Mouse (Mus musculus) embryonic facial prominence, embryonic 14.5 days (tissue): ENCODE measurements at regions not wholly inside any gene's neighbourhood (a gene's known extent, or its start where the extent isn't known, plus 50 kb on each side); places are given as distances from the start of the nearest gene placed in this dataset.

ENCODE experiments used
- ATAC-seq: fragments of 200-750 bp; cut with Nextera tagmentation; 2 replicates; pipeline ENCODE4 v1.8.0; 2017; ENCODE audit warnings: low read depth, moderate number of reproducible peaks, moderate TSS enrichment
- DNase-seq: peaks from one replicate; pipeline ENCODE4 v3.0.0-alpha.2; 2015; ENCODE audit warnings: low spot score
- H3K27ac ChIP-seq: fragments of 300-500 bp; sonication (generic); replicated peaks from 2 replicates; pipeline ENCODE4 v1.5.1; 2014; ENCODE audit warnings: low read depth, mild to moderate bottlenecking, low read length, moderate library complexity
- H3K27me3 ChIP-seq: fragments of 300-500 bp; sonication (generic); replicated peaks from 2 replicates; pipeline ENCODE4 v1.6.1; 2014; ENCODE audit warnings: low read length; ENCODE audit not compliant: control insufficient read depth, insufficient read depth
- H3K36me3 ChIP-seq: fragments of 300-500 bp; sonication (generic); 2 replicates; pipeline ENCODE4 v1.6.1; 2014; ENCODE audit warnings: low read length, mixed read lengths; ENCODE audit not compliant: control insufficient read depth, insufficient read depth
- H3K4me1 ChIP-seq: fragments of 300-500 bp; sonication (generic); 2 replicates; pipeline ENCODE4 v1.6.1; 2014; ENCODE audit warnings: antibody characterized with exemption, low read length; ENCODE audit not compliant: control insufficient read depth, insufficient read depth
- H3K4me2 ChIP-seq: fragments of 300-500 bp; sonication (generic); 2 replicates; pipeline ENCODE4 v1.6.1; 2014; ENCODE audit warnings: low read depth, mild to moderate bottlenecking, low read length, moderate library complexity, mixed read lengths
- H3K4me3 ChIP-seq: fragments of 300-500 bp; sonication (generic); 2 replicates; pipeline ENCODE4 v1.5.1; 2014; ENCODE audit warnings: low read depth, mild to moderate bottlenecking, low read length
- H3K9ac ChIP-seq: fragments of 300-500 bp; sonication (generic); 2 replicates; pipeline ENCODE4 v1.6.1; 2014; ENCODE audit warnings: low read depth, mild to moderate bottlenecking, low read length, moderate library complexity, mixed read lengths
- H3K9me3 ChIP-seq: fragments of 300-500 bp; sonication (generic); 2 replicates; pipeline ENCODE4 v1.6.1; 2016; ENCODE audit warnings: low read length; ENCODE audit not compliant: control insufficient read depth
- WGBS: fragments of 180-500 bp; shearing (Covaris S2); extraction: QIAGEN DNeasy Blood & Tissue Kit; methylation state at CpG from one replicate; pipeline ENCODE4 v1.1.7; 2014; 5-methylcytosine and 5-hydroxymethylcytosine counted together

DNA sequence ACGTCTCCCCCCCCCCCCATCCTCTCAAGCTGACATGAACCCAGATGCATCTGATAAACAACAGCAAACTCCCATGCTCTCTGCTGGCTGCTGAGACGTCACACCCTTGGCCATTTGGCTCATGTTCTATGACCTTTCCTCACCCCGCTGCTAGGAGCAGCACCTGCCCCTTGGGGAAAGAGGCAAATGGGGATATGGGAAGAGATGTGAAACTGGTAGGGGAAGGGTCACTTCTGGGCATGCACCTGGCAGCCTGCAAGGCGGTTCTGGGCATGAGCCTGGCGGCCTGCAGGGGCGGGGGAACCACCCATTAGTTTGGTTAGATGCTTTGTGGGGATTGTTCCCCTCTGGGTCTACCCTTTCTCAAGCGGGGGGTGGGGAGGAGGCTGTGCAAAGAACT lies 187.9 kb upstream of the Zfp618 start:
- 65% methylated on average over 6 of the region's 7 CpGs for WGBS
- Histone ChIP-seq H3K4me3 (no peak overlapping the region), H3K4me2 (no peak overlapping the region), H3K9me3 (no peaks in the 10 kb centered on the region), H3K27me3 (no peaks in the 10 kb centered on the region; the same call in 1 of the 2 replicates), H3K9ac (no peak overlapping the region), H3K27ac (no peak overlapping the region), H3K36me3 (no peaks in the 10 kb centered on the region), H3K4me1 (peaks cover 5% of the 10 kb centered on the region; the same call in 1 of the 2 replicates)
- DNase-seq (no peak), ATAC-seq (no peak)

DNA sequence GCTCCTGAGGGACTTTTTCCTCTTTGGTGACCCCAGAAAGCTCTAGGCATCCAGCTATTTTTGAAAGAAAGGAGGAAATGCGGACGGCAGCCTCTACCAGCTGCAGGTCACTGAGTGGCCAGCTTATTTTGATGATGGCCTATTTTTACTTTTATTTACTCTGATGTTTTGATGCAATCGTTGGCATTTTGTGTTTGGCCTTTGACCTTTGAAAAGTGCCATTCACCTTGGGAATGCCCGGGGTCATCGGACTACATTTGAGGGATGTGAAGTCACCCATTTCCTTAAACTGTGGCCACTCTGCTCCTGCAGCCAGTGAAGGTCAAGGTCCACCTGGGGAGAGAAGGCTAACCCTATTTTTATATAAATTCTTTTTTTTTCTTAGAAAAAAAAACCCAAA lies 186.8 kb upstream of the Zfp618 start:
- no peak for DNase-seq
- Histone ChIP-seq H3K27ac (no peak overlapping the region), H3K36me3 (no peaks in the 10 kb centered on the region), H3K4me3 (no peak overlapping the region), H3K9ac (no peak overlapping the region), H3K4me1 (peaks cover 5% of the 10 kb centered on the region; the same call in 1 of the 2 replicates), H3K9me3 (no peaks in the 10 kb centered on the region), H3K4me2 (no peak overlapping the region), H3K27me3 (no peaks in the 10 kb centered on the region; the same call in 1 of the 2 replicates)
- no peak for ATAC-seq
- WGBS, result 76% methylated on average over 5 of the region's 5 CpGs

DNA sequence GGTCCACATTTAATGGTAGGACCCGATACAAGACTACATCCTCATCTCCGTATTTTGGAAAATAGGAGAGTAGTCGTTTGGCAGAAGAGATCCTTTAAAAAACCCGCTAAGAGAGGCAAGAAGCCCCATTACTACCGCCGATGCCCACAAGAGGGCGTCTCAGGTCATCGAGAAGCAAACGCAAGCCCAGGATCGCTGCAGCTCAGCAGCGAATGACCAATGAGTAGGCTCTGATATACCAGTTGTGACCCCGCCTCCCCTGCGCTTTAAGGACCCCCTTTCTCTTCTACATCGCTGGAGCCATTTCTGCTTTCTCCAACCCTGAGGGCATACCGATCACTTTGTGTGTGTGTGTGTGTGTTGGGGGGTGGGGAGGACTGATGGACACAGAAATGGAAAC lies 185.0 kb upstream of the Zfp618 start:
- Histone ChIP-seq H3K4me3 (peak overlapping the region; percentile 42), H3K36me3 (no peaks in the 10 kb centered on the region), H3K9ac (peak overlapping the region; percentile 49; the same call in 1 of the 2 replicates), H3K4me2 (peak overlapping the region; percentile 72), H3K4me1 (peaks cover 5% of the 10 kb centered on the region; the same call in 1 of the 2 replicates), H3K9me3 (no peaks in the 10 kb centered on the region), H3K27me3 (no peaks in the 10 kb centered on the region; the same call in 1 of the 2 replicates), H3K27ac (no peak overlapping the region)
- DNase-seq, result peak; percentile 96
- 1% methylated on average over 15 of the region's 15 CpGs for WGBS
- peak; percentile 92 for ATAC-seq

DNA sequence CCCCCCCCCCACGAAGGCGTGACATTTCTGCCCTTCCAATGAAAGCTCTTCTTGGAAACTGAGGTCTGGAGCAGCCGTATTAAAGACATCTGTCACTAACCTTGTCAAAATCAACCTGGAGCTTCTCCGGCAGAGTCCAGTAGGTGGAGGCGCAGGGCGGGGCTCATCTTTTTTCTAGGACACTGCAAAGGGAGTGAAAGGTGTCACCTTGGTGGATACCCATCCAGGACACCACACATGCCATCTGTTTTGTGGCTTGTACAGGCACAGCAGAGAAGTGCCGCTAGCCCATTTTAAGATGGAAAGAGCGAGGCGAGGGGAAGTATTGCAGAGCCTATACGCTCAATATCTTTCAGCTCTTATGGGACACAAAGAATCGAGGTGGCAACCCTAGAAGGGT lies 184.5 kb upstream of the Zfp618 start:
- H3K36me3 ChIP-seq, result no peaks in the 10 kb centered on the region
- H3K9ac ChIP-seq, result peak overlapping the region; percentile 49; the same call in 1 of the 2 replicates
- DNase-seq, result no peak
- peak overlapping the region; percentile 42 for H3K4me3 ChIP-seq
- H3K27ac ChIP-seq, result no peak overlapping the region
- peak; percentile 37; the same call in 1 of the 2 replicates for ATAC-seq
- WGBS, result 46% methylated on average over 10 of the region's 11 CpGs
- H3K9me3 ChIP-seq, result no peaks in the 10 kb centered on the region
- no peaks in the 10 kb centered on the region; the same call in 1 of the 2 replicates for H3K27me3 ChIP-seq
- H3K4me2 ChIP-seq, result peak overlapping the region; percentile 72
- peaks cover 5% of the 10 kb centered on the region; the same call in 1 of the 2 replicates for H3K4me1 ChIP-seq

DNA sequence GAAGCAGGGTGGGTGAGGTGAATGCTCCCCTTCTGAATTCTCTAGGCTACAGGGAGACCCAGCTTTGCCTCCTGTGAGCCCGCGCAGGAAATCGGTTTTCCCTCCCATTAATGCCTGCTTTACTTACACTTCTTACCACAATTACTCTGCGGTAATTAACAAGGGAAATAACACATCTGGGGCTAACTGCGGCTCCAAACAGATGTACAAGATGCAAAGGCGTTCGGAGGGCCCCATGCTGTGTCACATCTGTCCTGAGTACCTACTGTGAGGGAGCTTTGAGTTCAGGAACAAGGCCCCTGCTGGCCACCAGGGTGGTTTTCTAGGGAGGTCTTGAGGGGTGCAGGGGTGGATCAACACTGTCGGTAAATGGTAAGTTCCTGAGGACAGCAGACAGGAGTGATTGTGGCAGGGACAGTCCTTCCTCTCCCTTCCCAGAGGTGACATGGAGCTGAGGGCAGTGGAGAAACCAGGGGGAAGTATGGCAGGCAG lies 184.0 kb upstream of the Zfp618 start:
- H3K9ac ChIP-seq, result no peak overlapping the region
- no peak for ATAC-seq
- no peaks in the 10 kb centered on the region for H3K36me3 ChIP-seq
- WGBS, result 35% methylated on average over 8 of the region's 8 CpGs
- no peak for DNase-seq
- 0 out of 2 replicates have a peak overlapping the region, but pooled peaks have one; percentile 72 for H3K4me2 ChIP-seq
- H3K27ac ChIP-seq, result no peak overlapping the region
- no peaks in the 10 kb centered on the region; the same call in 1 of the 2 replicates for H3K27me3 ChIP-seq
- no peak overlapping the region for H3K4me3 ChIP-seq
- H3K9me3 ChIP-seq, result no peaks in the 10 kb centered on the region
- H3K4me1 ChIP-seq, result peaks cover 5% of the 10 kb centered on the region; the same call in 1 of the 2 replicates

DNA sequence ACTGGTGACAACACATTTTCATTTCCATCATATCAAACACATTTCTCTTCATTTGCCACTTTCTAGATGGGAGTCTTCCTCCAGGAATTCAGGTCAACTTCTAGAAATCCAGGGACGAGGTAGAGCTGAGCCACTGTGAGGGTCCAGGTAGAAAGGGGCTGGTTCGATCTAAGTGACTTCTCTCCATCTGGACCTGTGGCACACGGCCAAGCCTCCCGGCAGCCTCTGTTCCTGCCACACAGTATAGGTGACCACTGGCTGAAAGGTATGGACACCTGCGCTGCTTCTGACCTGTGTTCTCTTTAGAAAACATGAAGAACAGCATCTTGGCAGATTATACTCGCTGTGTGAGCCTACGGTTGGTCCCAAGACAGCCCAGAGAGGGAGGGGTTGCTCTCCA lies 179.7 kb upstream of the Zfp618 start:
- no peak overlapping the region for H3K4me3 ChIP-seq
- H3K27me3 ChIP-seq, result no peaks in the 10 kb centered on the region; the same call in 1 of the 2 replicates
- H3K9ac ChIP-seq, result no peak overlapping the region
- H3K27ac ChIP-seq, result no peak overlapping the region
- DNase-seq, result no peak
- H3K9me3 ChIP-seq, result no peaks in the 10 kb centered on the region
- H3K36me3 ChIP-seq, result no peaks in the 10 kb centered on the region
- WGBS, result 90% methylated on average over 7 of the region's 7 CpGs
- no peak for ATAC-seq
- no peak overlapping the region for H3K4me2 ChIP-seq
- H3K4me1 ChIP-seq, result peaks cover 4% of the 10 kb centered on the region; the same call in 1 of the 2 replicates

DNA sequence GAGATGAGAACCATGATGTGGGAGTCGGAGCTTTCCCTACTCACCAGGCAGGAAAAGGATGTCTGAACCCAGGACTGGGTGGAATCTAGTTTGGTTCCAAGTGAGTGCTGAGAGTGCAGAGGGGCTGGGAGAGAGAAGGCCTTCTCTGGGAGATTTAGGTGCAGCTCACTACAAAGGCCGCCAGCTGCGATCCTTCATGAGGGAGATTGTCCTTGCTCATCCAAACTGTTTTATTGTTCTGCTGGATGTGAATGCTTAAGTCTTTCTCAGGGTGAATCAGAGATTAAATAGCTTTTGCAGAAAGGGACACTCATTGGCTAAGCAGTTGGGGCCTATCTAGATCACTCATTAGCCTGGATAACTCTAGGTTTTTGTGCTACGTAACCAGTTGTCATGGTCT lies 175.7 kb upstream of the Zfp618 start:
- Histone ChIP-seq H3K27me3 (no peaks in the 10 kb centered on the region), H3K27ac (no peak overlapping the region), H3K36me3 (no peaks in the 10 kb centered on the region), H3K9ac (no peak overlapping the region), H3K4me1 (peaks cover 5% of the 10 kb centered on the region; the same call in 1 of the 2 replicates), H3K9me3 (no peaks in the 10 kb centered on the region), H3K4me2 (no peak overlapping the region), H3K4me3 (no peak overlapping the region)
- DNase-seq, result no peak
- ATAC-seq, result no peak
- WGBS, result 86% methylated on average over 4 of the region's 4 CpGs

DNA sequence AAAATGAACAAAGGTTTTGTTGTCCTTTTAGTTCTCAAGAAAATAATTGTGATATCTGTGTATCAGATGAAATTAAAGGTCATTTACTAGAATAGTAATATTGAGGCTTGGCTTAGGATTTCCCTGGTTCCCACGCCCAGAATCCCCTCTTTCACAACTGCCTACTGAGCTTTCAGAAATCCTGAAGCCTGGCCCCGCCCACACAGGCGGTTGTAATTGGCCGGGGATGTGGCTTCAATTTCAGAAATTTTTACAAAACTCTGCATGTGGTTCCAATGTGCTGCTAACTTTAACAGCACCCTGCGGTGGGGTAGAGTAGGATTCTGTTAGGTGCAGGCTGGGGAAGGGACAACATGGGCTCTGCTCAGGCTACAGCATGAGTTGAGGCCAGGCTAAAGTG lies 171.8 kb upstream of the Zfp618 start:
- Histone ChIP-seq H3K9ac (no peak overlapping the region), H3K4me2 (no peak overlapping the region), H3K4me1 (peaks cover 5% of the 10 kb centered on the region; the same call in 1 of the 2 replicates), H3K27ac (no peak overlapping the region), H3K9me3 (no peaks in the 10 kb centered on the region), H3K4me3 (no peak overlapping the region), H3K27me3 (no peaks in the 10 kb centered on the region), H3K36me3 (no peaks in the 10 kb centered on the region)
- DNase-seq (peak; percentile 33), ATAC-seq (no peak)
- 29% methylated on average over 5 of the region's 5 CpGs for WGBS

DNA sequence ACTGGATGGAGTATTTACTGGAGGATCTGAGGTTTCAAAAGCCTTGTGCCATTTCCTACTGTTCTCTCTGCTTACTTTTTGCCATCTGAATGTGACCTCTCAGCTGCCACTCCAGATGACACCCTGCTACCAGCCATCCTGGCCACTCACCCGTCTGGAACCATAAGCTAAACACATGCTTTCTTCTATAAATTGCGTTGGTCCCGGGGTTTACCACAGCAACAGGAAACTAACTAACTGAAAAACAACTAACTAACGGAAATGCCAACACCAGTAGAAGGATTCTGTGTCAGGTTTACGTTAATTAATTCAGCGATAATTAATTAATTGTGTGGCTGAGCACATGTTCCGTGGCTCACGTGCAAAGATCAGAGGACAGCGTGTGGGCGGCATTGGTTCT lies 169.8 kb upstream of the Zfp618 start:
- Histone ChIP-seq H3K27me3 (no peaks in the 10 kb centered on the region), H3K36me3 (no peaks in the 10 kb centered on the region), H3K4me1 (peaks cover 5% of the 10 kb centered on the region; the same call in 1 of the 2 replicates), H3K9ac (no peak overlapping the region), H3K4me2 (no peak overlapping the region), H3K4me3 (no peak overlapping the region), H3K9me3 (no peaks in the 10 kb centered on the region), H3K27ac (no peak overlapping the region)
- 68% methylated on average over 10 of the region's 10 CpGs for WGBS
- DNase-seq (no peak), ATAC-seq (no peak)
